Mouse (Mus musculus) adrenal gland, adult 10 weeks (tissue): ENCODE measurements around the gene Olfr532. TPM values are rescaled to one million over a fixed set of nuclear protein-coding genes. Genes with fewer than 3 reads are reported as not detected.

Source experiments
- polyA plus RNA-seq: library from polyadenylated mRNA; stranded (reverse); fragments of 350-450 nt; fragmentation: Illumina TruSeq; extraction: RNeasy Lipid Tissue Mini Kit (QIAGEN cat#74804); gene quantifications from one replicate; pipeline ENCODE4 v1.2.3, GENCODE M21; 2014; ENCODE audit warnings: low read depth, low replicate concordance

Olfr532 gene
- not detected for polyA plus RNA-seq

GRCm38 (mm10) chr7:140421539-140421938 lies at the start of gene Olfr532:
Gene Olfr532, minus strand, starts transcription at chr7:140421639.

GRCm38 (mm10) chr7:140463070-140463469 lies 41.6 kb upstream of the Olfr532 start, which contains the start of gene Olfr533:
Gene Olfr533, plus strand, starts transcription at chr7:140463370.

GRCm38 (mm10) chr7:140402818-140403217 lies 18.6 kb downstream of the Olfr532 start, which contains the start of gene Olfr531:
Gene Olfr531, minus strand, starts transcription at chr7:140402918.

GRCm38 (mm10) chr7:140376231-140376630 lies 45.2 kb downstream of the Olfr532 start, which contains the start of gene Olfr530:
Gene Olfr530, minus strand, starts transcription at chr7:140376331.

Other genes starting within 250 kb of the Olfr532 start
- gene Olfr523, start 248.4 kb downstream of the Olfr532 start, polyA plus RNA-seq, result not detected
- gene Olfr524, start 215.7 kb downstream of the Olfr532 start, polyA plus RNA-seq, result not detected
- not detected for gene Cd163l1, start 203.4 kb downstream of the Olfr532 start, polyA plus RNA-seq
- not detected for gene 5830411N06Rik, start 174.4 kb downstream of the Olfr532 start, polyA plus RNA-seq
- not detected for gene Olfr525, start 100.8 kb downstream of the Olfr532 start, polyA plus RNA-seq
- not detected for gene Olfr527, start 87.6 kb downstream of the Olfr532 start, polyA plus RNA-seq
- gene Olfr60, start 60.0 kb downstream of the Olfr532 start, polyA plus RNA-seq, result not detected
- not detected for gene Olfr530, start 45.3 kb downstream of the Olfr532 start, polyA plus RNA-seq
- gene Olfr531, start 18.7 kb downstream of the Olfr532 start, polyA plus RNA-seq, result not detected
- gene Olfr533, start 41.7 kb upstream of the Olfr532 start, polyA plus RNA-seq, result not detected
- gene Olfr535, start 62.6 kb upstream of the Olfr532 start, polyA plus RNA-seq, result not detected
- not detected for gene Olfr536, start 85.8 kb upstream of the Olfr532 start, polyA plus RNA-seq
- not detected for gene Olfr538, start 146.2 kb upstream of the Olfr532 start, polyA plus RNA-seq
- gene Olfr46, start 179.6 kb upstream of the Olfr532 start, polyA plus RNA-seq, result not detected
- not detected for gene Olfr61, start 207.3 kb upstream of the Olfr532 start, polyA plus RNA-seq
- gene Olfr53, start 224.8 kb upstream of the Olfr532 start, polyA plus RNA-seq, result not detected
- not detected for gene Olfr539, start 238.3 kb upstream of the Olfr532 start, polyA plus RNA-seq